Mouse (Mus musculus) layer of hippocampus, adult 2 months (tissue): Measurements from ENCODE around the gene Hacl1. TPM values are rescaled to one million over a fixed set of nuclear protein-coding genes. Genes with fewer than 3 reads are reported as not detected.
"Not testable (repeated sequence)": the region's sequence is repeated elsewhere in the genome, so short reads cannot be mapped to it uniquely, and the experiment has no call there.

Source experiments
- DNase-seq, 2 experiments: peaks; one replicate each; pipeline ENCODE4 v3.0.0; 2022; ENCODE audit warnings: low spot score in 2 of 2
- H3K27ac ChIP-seq: fragments of 200-600 bp; 2 replicates; pipeline ENCODE4 v1.8.1; 2022
- H3K4me3 ChIP-seq: fragments of 200-600 bp; 2 replicates; pipeline ENCODE4 v1.8.1; 2022; ENCODE audit warnings: mild to moderate bottlenecking
- CTCF ChIP-seq: fragments of 200-600 bp; conservative IDR thresholded peaks from 2 replicates; pipeline ENCODE4 v1.8.1; 2022; ENCODE audit warnings: antibody characterized with exemption, mild to moderate bottlenecking, moderate library complexity
- total RNA-seq, 2 experiments: library from RNA; stranded (reverse); gene quantifications; 2 replicates each; pipeline ENCODE4 v1.2.3; 2021

Hacl1 gene
- total RNA-seq, 2 experiments from 2014 or later: 7.0 to 9.4 TPM

- no peak overlapping the region for H3K27ac ChIP-seq
- DNase-seq: no peak
- no peak overlapping the region for H3K4me3 ChIP-seq
- TF ChIP-seq CTCF: no peak
These were observed 3.2 kb upstream of the Hacl1 start for GRCm38 (mm10) chr14:31644183-31644830.

GRCm38 (mm10) chr14:31641506-31642155 lies 545 bp upstream of the Hacl1 start:
- DNase-seq: no peak
- H3K27ac ChIP-seq: peak overlapping the region; percentile 87
- TF ChIP-seq CTCF: no peak
- peak overlapping the region; percentile 71 for H3K4me3 ChIP-seq

- no peak for TF ChIP-seq CTCF
- H3K4me3 ChIP-seq: peak within 1 kb of the TSS; percentile 71
- peak within 1 kb of the TSS; percentile 87 for H3K27ac ChIP-seq
- no peak for DNase-seq
These were observed 668 bp downstream of the Hacl1 start, which contains the start of gene Gm49387 for GRCm38 (mm10) chr14:31640346-31640889. TSS of gene Gm49387 (minus strand) at chr14:31640878.

GRCm38 (mm10) chr14:31630677-31631076 lies 10.4 kb downstream of the Hacl1 start:
- DNase-seq: no peak
- Histone ChIP-seq H3K27ac (no peak overlapping the region), H3K4me3 (no peak overlapping the region)
- no peak for TF ChIP-seq CTCF

- no peak for TF ChIP-seq CTCF
- Histone ChIP-seq H3K4me3 (no peak overlapping the region), H3K27ac (no peak overlapping the region)
- no peak for DNase-seq
These were observed 18.3 kb downstream of the Hacl1 start for GRCm38 (mm10) chr14:31622748-31623147.

- Histone ChIP-seq H3K4me3 (no peak overlapping the region), H3K27ac (no peak overlapping the region)
- no peak for TF ChIP-seq CTCF
- no peak for DNase-seq
These were observed 20.4 kb downstream of the Hacl1 start for GRCm38 (mm10) chr14:31620591-31621223.

- Histone ChIP-seq H3K4me3 (no peak overlapping the region), H3K27ac (no peak overlapping the region)
- TF ChIP-seq CTCF: no peak
- no peak for DNase-seq
These were observed 23.1 kb downstream of the Hacl1 start for GRCm38 (mm10) chr14:31617997-31618396.

GRCm38 (mm10) chr14:31617204-31617603 lies 23.9 kb downstream of the Hacl1 start:
- TF ChIP-seq CTCF: no peak
- DNase-seq: peak in 1 of 2 experiments; percentile 15
- Histone ChIP-seq H3K4me3 (no peak overlapping the region), H3K27ac (no peak overlapping the region)

GRCm38 (mm10) chr14:31613671-31614070 lies 27.4 kb downstream of the Hacl1 start:
- no peak overlapping the region for H3K27ac ChIP-seq
- DNase-seq: no peak
- H3K4me3 ChIP-seq: no peak overlapping the region
- TF ChIP-seq CTCF: no peak

- peak; percentile 34 for TF ChIP-seq CTCF
- no peak for DNase-seq
- Histone ChIP-seq H3K27ac (no peak overlapping the region), H3K4me3 (no peak overlapping the region)
These were observed 29.1 kb downstream of the Hacl1 start for GRCm38 (mm10) chr14:31611986-31612385.

GRCm38 (mm10) chr14:31605514-31605913 lies 35.6 kb downstream of the Hacl1 start:
- TF ChIP-seq CTCF: peak; percentile 28; the same call in 1 of the 2 replicates
- Histone ChIP-seq H3K4me3 (no peak overlapping the region), H3K27ac (no peak overlapping the region)
- DNase-seq: no peak

- Histone ChIP-seq H3K27ac (no peak overlapping the region), H3K4me3 (no peak overlapping the region)
- DNase-seq: no peak
- TF ChIP-seq CTCF: peak; percentile 68
These were observed 36.2 kb downstream of the Hacl1 start for GRCm38 (mm10) chr14:31604916-31605315.

GRCm38 (mm10) chr14:31602616-31602979 lies 38.5 kb downstream of the Hacl1 start:
- not testable (repeated sequence) for H3K4me3 ChIP-seq, DNase-seq, H3K27ac ChIP-seq
